Mouse (Mus musculus): ENCODE measurements around the gene Mnat1. TPM values are rescaled to one million over a fixed set of nuclear protein-coding genes. Genes with fewer than 3 reads are reported as not detected.

Mnat1 gene
- polyA plus RNA-seq, 2 experiments from 2014 or later = 30.1 to 33.1 TPM

Other genes with a start within 250 kb of the Mnat1 start
- under 1 TPM in 1 of 2 experiments, not detected in 1; 0.13 TPM for gene Six6, start 183.8 kb upstream of the Mnat1 start, polyA plus RNA-seq (2017; shearing (Covaris generic))
- under 1 TPM in 1 of 2 experiments, not detected in 1; 0.40 TPM for gene 4930447C04Rik, start 182.9 kb upstream of the Mnat1 start, polyA plus RNA-seq (2017; shearing (Covaris generic))
- not detected for gene Six1, start 69.8 kb upstream of the Mnat1 start, polyA plus RNA-seq (2017; shearing (Covaris generic))
- gene Six4, start 10.3 kb upstream of the Mnat1 start, polyA plus RNA-seq (2017; shearing (Covaris generic)) = under 1 TPM in 1 of 2 experiments, not detected in 1; 0.34 TPM
- 10 to 100 TPM; 14.9 to 20.9 TPM for gene Trmt5, start 163.0 kb downstream of the Mnat1 start, polyA plus RNA-seq (2017; shearing (Covaris generic))
- 1 to 10 TPM; 5.5 to 8.7 TPM for gene Slc38a6, start 163.1 kb downstream of the Mnat1 start, polyA plus RNA-seq (2017; shearing (Covaris generic))

Measured in activated CD4-positive, CD25-positive, alpha-beta regulatory T cell, adult 4 months (primary cell).